Mouse (Mus musculus): ENCODE results near the gene Peak1.

- TF ChIP-seq EP300 (IDR thresholded peaks at IDR 0.05) = no peak
- TF ChIP-seq CTCF (IDR thresholded peaks at IDR 0.05) = no peak
These were observed 85.1 kb downstream of the Peak1 start for GRCm38 (mm10) chr9:56332774-56333173.

Measured in lung, postnatal 0 days (tissue).